8 mouse cellular contexts compared by ENCODE assay signal in genomic region chr14:40965507-40966356, GRCm38 (mm10). TPM values are rescaled to one million over a fixed set of nuclear protein-coding genes. Genes with fewer than 3 reads are reported as not detected.
DNase-seq lines count a peak whose midpoint lies in the region; TF ChIP-seq lines count a peak whose summit lies in the region.

No protein-coding gene starts in this region.

- TF ChIP-seq CTCF in layer of hippocampus, adult 2 months (conservative IDR thresholded peaks at IDR 0.05) = no peak
- no peak for TF ChIP-seq CTCF in small intestine, adult 2 months (IDR thresholded peaks at IDR 0.05; ENCODE audit: extremely low read depth, insufficient read length, insufficient replicate concordance, low read depth, low read length)

- no peaks in the 10 kb centered on the region for H3K27me3 ChIP-seq in small intestine, adult 2 months (ENCODE audit: control insufficient read depth, insufficient read depth, low read length)

- H3K27ac ChIP-seq in layer of hippocampus, adult 2 months = peak overlapping the region; percentile 90
- peak overlapping the region; percentile 92 for H3K27ac ChIP-seq in small intestine, adult 2 months (ENCODE audit: insufficient read depth, low read depth, low read length)

- H3K4me1 ChIP-seq in small intestine, adult 2 months (ENCODE audit: control insufficient read depth, insufficient read depth, insufficient read length, low read length) = peaks cover 32% of the 10 kb centered on the region

- TF ChIP-seq POLR2A in small intestine, adult 2 months (IDR thresholded peaks at IDR 0.05; ENCODE audit: low read depth, low read length) = no peak

- WGBS in small intestine, adult 2 months = under 1% methylated on average over 15 of the region's 15 CpGs

- peak overlapping the region; percentile 100 for H3K4me3 ChIP-seq in layer of hippocampus, adult 2 months
- peak overlapping the region; percentile 95 for H3K4me3 ChIP-seq in small intestine, adult 2 months (ENCODE audit: low read depth, low read length)

- no peaks in the 10 kb centered on the region for H3K36me3 ChIP-seq in small intestine, adult 2 months (ENCODE audit: control insufficient read depth, insufficient read depth, low read length)

- DNase-seq in layer of hippocampus, adult 2 months (ENCODE audit: low spot score in 2 of 2) = no peak
- no peak for DNase-seq in layer of hippocampus, postnatal 14 days (ENCODE audit: low spot score in 2 of 2)
- peak; percentile 36 for DNase-seq in adrenal gland, adult 8-10 months
- peak; percentile 42 for DNase-seq in gastrocnemius, postnatal 25 days
- peak; percentile 87 for DNase-seq in kidney, adult 9 months
- DNase-seq in lung, postnatal 10 days = peak; percentile 49
- DNase-seq in frontal cortex, postnatal 14 days (ENCODE audit: low spot score in 2 of 2) = no peak

RNA-seq across cellular contexts. Expression of gene Tspan14, which starts 0.9 kb away (rescaled TPM):
- total RNA-seq in layer of hippocampus, adult 2 months (2021) = 10 to 100 TPM; 27.0 to 30.0 TPM
- 10 to 100 TPM; 34.5 to 35.5 TPM for total RNA-seq in layer of hippocampus, postnatal 14 days (2021)
- total RNA-seq in adrenal gland, adult 8-10 months (2022) = 10 to 100 TPM; 31.2 to 34.6 (median 33.0) TPM
- total RNA-seq in gastrocnemius, postnatal 25 days (2021) = 10 to 100 TPM; 10.4 to 12.3 TPM
- 18.4 and 38.2 TPM in 2 replicates for polyA plus RNA-seq in small intestine, adult 2 months (2012; rRNA removed)

RNA-seq across cellular contexts. Expression of gene Fam213a, which starts 47.9 kb away (rescaled TPM):
- 100 to 1,000 TPM; 154 to 159 TPM for total RNA-seq in layer of hippocampus, adult 2 months (2021)
- total RNA-seq in layer of hippocampus, postnatal 14 days (2021) = 100 to 1,000 TPM; 139 to 145 TPM
- 10 to 100 TPM; 39.2 to 77.5 (median 71.6) TPM for total RNA-seq in adrenal gland, adult 8-10 months (2022)
- total RNA-seq in gastrocnemius, postnatal 25 days (2021) = 10 to 100 TPM; 15.6 to 18.9 TPM
- polyA plus RNA-seq in small intestine, adult 2 months (2012; rRNA removed) = 16.7 and 29.9 TPM in 2 replicates

Comparison
In these comparisons a context has a peak if more than half of its experiments do, and no peak if none do; other contexts are left out.
1. DNase-seq: peak in adrenal gland, adult 8-10 months (single experiment), gastrocnemius, postnatal 25 days (single experiment), kidney, adult 9 months (single experiment) and lung, postnatal 10 days (single experiment); none in layer of hippocampus, adult 2 months (0 of 2), layer of hippocampus, postnatal 14 days (0 of 2) and frontal cortex, postnatal 14 days (0 of 2).